Mouse (Mus musculus) small intestine, adult 2 months (tissue): ENCODE measurements around the gene Cysrt1. TPM values are rescaled to one million over a fixed set of nuclear protein-coding genes. Genes with fewer than 3 reads are reported as not detected.

ENCODE experiments used
- H3K27ac ChIP-seq: fragments of 200-500 bp; 2 replicates; pipeline ENCODE4 v1.5.1; 2012; ENCODE audit warnings: low read depth, low read length, control low read depth, inconsistent platforms; ENCODE audit not compliant: insufficient read depth
- H3K27me3 ChIP-seq: fragments of 200-500 bp; 2 replicates; pipeline ENCODE4 v1.6.1; 2012; ENCODE audit warnings: mild to moderate bottlenecking, moderate library complexity, low read length, inconsistent platforms; ENCODE audit not compliant: control insufficient read depth, insufficient read depth
- H3K36me3 ChIP-seq: fragments of 200-500 bp; 2 replicates; pipeline ENCODE4 v1.6.1; 2012; ENCODE audit warnings: mild to moderate bottlenecking, low read length, control low read depth, inconsistent platforms; ENCODE audit not compliant: control insufficient read depth, insufficient read depth
- H3K4me1 ChIP-seq: fragments of 200-500 bp; 2 replicates; pipeline ENCODE4 v1.6.1; 2012; ENCODE audit warnings: low read length, inconsistent platforms, mixed read lengths; ENCODE audit not compliant: control insufficient read depth, insufficient read depth, insufficient read length
- H3K4me3 ChIP-seq: fragments of 200-500 bp; 2 replicates; pipeline ENCODE4 v1.5.1; 2012; ENCODE audit warnings: low read depth, mild to moderate bottlenecking, control low read depth, inconsistent platforms, low read length, moderate library complexity
- CTCF ChIP-seq: fragments of 200-500 bp; IDR thresholded peaks from 2 replicates; pipeline ENCODE4 v1.5.1; 2012; ENCODE audit warnings: low read depth, mild to moderate bottlenecking, control low read depth, inconsistent platforms, low read length, moderate library complexity, mixed read lengths; ENCODE audit not compliant: insufficient replicate concordance, insufficient read length; ENCODE audit errors: extremely low read depth
- POLR2A ChIP-seq: fragments of 200-500 bp; IDR thresholded peaks from 2 replicates; pipeline ENCODE4 v1.6.1; 2012; ENCODE audit warnings: low read depth, mild to moderate bottlenecking, control low read depth, inconsistent platforms, low read length, moderate library complexity
- WGBS: fragments of 180-500 bp; shearing (Covaris S2); methylation state at CpG from one replicate; pipeline ENCODE4 v1.1.7; 2018; 5-methylcytosine and 5-hydroxymethylcytosine counted together
- polyA plus RNA-seq: library from polyadenylated mRNA; depleted of rRNA; stranded (reverse); fragments of >200 nt; gene quantifications from 2 replicates; pipeline ENCODE4 v1.2.3, GENCODE M21; 2012

Gene Cysrt1
- polyA plus RNA-seq, 1 experiment: 1.7 TPM

DNA sequence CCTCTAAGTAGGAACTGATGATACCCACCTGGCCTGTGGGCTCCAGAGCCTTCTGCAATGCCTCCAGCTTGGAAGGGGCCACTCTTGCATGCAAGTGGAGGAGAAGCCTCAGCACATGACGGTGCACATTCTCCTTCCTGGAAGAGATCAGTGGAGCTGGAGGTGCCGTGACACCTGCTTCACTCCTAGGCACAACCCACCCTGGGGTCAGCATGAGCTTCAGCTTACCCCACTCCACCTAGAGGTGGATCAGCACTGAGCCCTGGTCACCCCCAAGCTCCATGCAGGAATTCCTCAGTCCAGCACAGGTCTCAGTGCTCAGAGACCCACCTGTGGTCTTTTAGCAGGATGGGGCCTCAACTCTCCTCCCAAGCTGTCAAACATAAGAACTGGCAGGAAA, 41.6 kb downstream of the Cysrt1 start:
- 92% methylated on average over 2 of the region's 2 CpGs for WGBS
- Histone ChIP-seq H3K4me3 (no peak overlapping the region), H3K27ac (no peak overlapping the region), H3K4me1 (peaks cover 20% of the 10 kb centered on the region; the same call in 1 of the 2 replicates), H3K27me3 (no peaks in the 10 kb centered on the region), H3K36me3 (peaks cover 53% of the 10 kb centered on the region)
- TF ChIP-seq CTCF (no peak), POLR2A (no peak)

DNA sequence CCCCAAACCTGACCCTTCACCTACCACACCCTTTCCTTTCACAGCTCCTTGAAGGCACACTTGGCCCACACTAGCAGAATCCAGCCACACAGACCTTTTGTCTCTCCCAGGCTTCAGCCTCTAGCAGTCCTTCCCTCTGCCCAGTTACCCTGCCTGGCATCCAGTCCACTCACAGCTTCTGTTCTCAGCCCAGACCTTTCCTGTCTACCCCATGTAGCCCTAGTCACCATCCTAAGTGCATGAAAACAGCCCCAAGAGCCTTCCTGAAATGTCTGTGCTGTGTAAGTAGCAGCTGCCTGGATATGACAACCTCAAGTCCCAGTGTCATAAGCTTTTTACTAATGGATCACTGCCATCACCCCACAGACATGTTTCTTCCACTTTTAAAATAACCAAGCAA, 44.3 kb downstream of the Cysrt1 start:
- peak overlapping the region; percentile 97 for H3K27ac ChIP-seq
- no peak overlapping the region for H3K4me3 ChIP-seq
- peaks cover 40% of the 10 kb centered on the region for H3K4me1 ChIP-seq
- TF ChIP-seq CTCF (no peak), POLR2A (no peak)
- no peaks in the 10 kb centered on the region for H3K27me3 ChIP-seq
- H3K36me3 ChIP-seq: peaks cover 35% of the 10 kb centered on the region

DNA sequence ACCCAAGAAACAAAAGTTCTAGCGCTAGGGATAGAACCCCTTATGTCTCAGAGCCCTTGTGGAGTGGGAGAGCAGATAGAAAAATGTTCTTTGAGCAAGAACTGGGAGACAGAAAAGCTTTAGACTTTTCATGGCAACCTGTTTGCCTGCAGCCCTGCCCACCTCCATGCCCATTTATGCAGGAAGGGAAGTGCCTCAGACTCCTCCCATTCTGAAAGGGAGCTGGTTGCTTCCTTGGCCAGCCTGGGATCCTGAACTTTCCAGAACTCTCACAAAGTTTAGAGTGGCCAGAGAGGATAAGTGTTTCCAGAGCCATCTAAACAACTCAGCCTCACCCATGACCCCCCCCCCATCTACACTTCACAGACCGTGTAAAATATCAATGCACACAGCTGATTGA, 45.1 kb downstream of the Cysrt1 start:
- Histone ChIP-seq H3K27me3 (no peaks in the 10 kb centered on the region), H3K4me1 (peaks cover 40% of the 10 kb centered on the region), H3K4me3 (peak overlapping the region; percentile 69; the same call in 1 of the 2 replicates), H3K27ac (peak overlapping the region; percentile 97), H3K36me3 (peaks cover 29% of the 10 kb centered on the region)
- TF ChIP-seq CTCF: no peak
- no peak for TF ChIP-seq POLR2A
- WGBS: 4% methylated on average over 2 of the region's 2 CpGs

DNA sequence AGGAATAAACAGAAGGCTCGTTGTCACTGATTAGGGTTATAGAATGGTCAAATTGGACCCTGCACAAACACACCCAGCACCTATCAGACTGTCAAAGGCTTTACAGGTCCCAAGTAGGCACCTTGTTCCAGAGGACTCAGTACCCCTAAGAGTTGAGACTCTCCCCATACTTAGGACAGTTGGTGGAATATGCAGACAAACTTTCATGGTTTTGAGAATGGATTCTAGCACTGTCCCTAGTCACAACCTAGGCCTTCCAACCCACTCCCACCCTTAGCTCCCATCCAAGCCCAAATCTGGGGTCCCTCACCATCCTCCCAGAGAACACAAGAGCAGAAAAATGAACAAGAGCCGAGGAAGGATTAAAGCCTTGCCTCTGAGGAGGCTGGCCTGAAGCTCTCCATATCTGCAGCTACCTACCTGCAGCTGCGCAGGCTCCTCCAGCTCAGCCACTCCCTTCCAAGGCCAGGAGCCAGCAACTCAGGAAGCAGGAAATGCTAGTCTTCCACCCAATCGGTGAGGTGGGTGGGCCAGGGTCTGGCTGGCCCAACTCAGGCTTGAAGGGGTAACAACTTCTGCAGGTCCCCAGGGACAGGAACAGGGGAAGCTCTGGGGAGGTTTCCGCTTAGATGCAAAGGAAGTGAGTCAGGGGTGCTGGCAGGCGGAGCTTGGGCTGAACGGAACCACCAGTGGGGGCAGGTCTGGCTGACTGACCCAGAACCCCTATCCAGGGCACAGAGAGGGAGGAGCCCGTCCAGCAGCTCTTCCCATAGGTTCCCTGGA, 45.9 kb downstream of the Cysrt1 start, which contains the start of gene Tor4a:
Gene Tor4a (minus strand): TSS at position 715 of the 783 bp plus-strand sequence.
- no peak for TF ChIP-seq CTCF
- TF ChIP-seq POLR2A: peak; percentile 63
- H3K4me3 ChIP-seq: peak within 1 kb of the TSS; percentile 69
- H3K36me3 ChIP-seq: peaks cover 26% of the 10 kb centered on the region
- WGBS: 2% methylated on average over 8 of the region's 8 CpGs
- peaks cover 40% of the 10 kb centered on the region for H3K4me1 ChIP-seq
- H3K27me3 ChIP-seq: no peaks in the 10 kb centered on the region
- peak within 1 kb of the TSS; percentile 97 for H3K27ac ChIP-seq

DNA sequence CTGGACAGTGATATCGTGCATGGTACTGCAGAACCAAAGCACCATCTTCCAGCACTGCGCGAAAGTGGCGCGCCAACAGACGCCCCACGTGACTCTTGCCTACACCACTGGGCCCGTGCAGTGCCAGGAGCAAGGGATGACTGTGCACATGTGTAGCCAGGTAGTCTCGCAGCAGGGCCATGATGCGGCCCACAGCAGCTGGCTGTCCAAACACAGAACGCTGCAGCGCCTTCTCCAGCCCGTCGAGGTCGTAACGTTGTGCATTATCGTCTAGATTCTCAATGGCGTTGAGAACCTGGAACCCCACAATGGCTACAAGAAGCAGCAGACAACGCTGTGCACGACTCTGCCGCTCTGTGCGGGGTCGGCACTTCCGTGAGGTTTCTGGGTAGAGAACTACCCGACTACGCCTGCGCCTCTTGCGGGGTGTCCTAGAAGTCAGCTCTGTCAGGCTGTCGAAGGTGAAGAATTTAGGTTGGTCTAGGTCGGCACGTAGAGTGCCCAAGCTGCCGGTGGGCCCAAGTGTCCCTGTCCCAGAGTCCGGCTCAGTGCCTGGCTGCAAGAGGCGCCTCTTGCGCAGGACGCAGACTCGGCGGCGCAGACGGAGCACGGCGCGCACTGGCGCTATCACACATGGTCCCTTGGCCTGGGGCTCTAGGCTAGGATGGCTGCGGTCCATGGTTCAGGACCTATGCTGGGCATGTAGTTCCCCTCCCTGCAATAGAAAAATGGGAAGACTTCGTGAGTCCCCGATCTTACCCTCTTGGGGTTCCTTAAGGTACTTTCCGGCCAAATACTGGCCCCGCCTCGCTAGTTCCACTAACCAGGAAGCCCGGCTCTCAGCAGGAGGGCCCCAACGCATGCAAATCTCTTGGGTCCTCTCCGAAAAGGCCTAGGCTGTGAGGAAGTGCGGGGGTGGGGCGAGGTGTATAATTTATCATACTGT, 46.8 kb downstream of the Cysrt1 start:
- TF ChIP-seq POLR2A (no peak), CTCF (no peak)
- H3K27me3 ChIP-seq: no peaks in the 10 kb centered on the region
- 7% methylated on average over 55 of the region's 55 CpGs for WGBS
- H3K4me1 ChIP-seq: peaks cover 40% of the 10 kb centered on the region
- peaks cover 17% of the 10 kb centered on the region for H3K36me3 ChIP-seq
- H3K4me3 ChIP-seq: peak overlapping the region; percentile 69
- peak overlapping the region; percentile 97 for H3K27ac ChIP-seq

DNA sequence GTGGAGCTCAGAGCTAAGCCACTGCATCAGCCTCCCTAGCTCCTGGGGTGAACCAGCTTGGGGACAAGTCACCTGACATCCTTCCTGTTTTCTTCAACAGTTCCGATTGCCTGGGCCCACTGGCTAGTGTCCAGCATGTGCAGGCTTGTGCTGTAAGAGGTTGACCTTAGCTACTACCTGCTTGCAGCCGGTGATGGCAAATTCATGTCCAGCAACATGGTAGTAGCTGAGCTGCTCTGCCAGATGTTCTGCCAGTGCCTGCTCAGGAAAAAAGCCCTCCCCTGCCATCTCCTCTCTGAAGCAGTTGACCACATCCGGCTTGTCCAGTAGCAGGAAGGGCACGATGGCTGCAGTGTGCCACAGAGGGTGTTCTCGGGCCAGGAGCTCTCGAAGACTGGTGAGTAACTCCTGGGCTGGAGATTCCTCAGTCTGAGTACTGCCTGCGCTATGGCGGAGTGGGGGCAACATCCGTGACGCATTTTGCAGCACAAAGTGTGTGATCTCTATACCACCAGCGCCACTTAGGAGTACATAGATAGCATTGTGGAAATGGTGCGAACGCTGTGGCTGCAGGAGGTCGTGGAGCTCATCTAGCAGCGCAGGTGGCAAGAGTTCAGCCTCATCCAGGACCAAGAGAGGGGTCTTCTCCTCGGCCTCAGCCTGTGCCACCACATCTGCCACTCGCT, 47.6 kb downstream of the Cysrt1 start:
- H3K36me3 ChIP-seq: peaks cover 8% of the 10 kb centered on the region; the same call in 1 of the 2 replicates
- no peak for TF ChIP-seq CTCF
- TF ChIP-seq POLR2A: 0 out of 2 replicates have a peak, but pooled peaks have one; percentile 26
- H3K27me3 ChIP-seq: no peaks in the 10 kb centered on the region
- WGBS: 58% methylated on average over 17 of the region's 17 CpGs
- peak overlapping the region; percentile 69 for H3K4me3 ChIP-seq
- H3K27ac ChIP-seq: peak overlapping the region; percentile 97
- peaks cover 40% of the 10 kb centered on the region for H3K4me1 ChIP-seq
